Mouse (Mus musculus) C2C12 (cell line): ENCODE measurements around the gene Emp3.

Experiments used
- CEBPB ChIP-seq: IDR thresholded peaks from one replicate; pipeline ENCODE4 v1.6.1; 2011; ENCODE audit warnings: low read depth, mild to moderate bottlenecking, control low read depth, moderate library complexity
- CTCF ChIP-seq: IDR thresholded peaks from one replicate; pipeline ENCODE4 v1.5.1; 2011; ENCODE audit not compliant: control insufficient read depth, insufficient read depth, insufficient read length
- FOSL1 ChIP-seq: IDR thresholded peaks from one replicate; pipeline ENCODE4 v1.8.0; 2011; ENCODE audit warnings: mild to moderate bottlenecking, low read length; ENCODE audit not compliant: poor library complexity, insufficient read depth, severe bottlenecking
- MAX ChIP-seq: IDR thresholded peaks from one replicate; pipeline ENCODE4 v1.6.1; 2011; ENCODE audit warnings: mild to moderate bottlenecking, control low read depth
- MYOD1 ChIP-seq: IDR thresholded peaks from one replicate; pipeline ENCODE4 v1.6.1; 2011; ENCODE audit warnings: low read depth; ENCODE audit not compliant: control insufficient read depth, insufficient read length
- MYOG ChIP-seq: IDR thresholded peaks from one replicate; pipeline ENCODE4 v1.6.1; 2011; ENCODE audit not compliant: control insufficient read depth, insufficient read length; ENCODE audit errors: extremely low read depth
- USF1 ChIP-seq: IDR thresholded peaks from one replicate; pipeline ENCODE4 v1.6.1; 2011; ENCODE audit warnings: low read depth, mild to moderate bottlenecking, control low read depth, moderate library complexity

GRCm38 (mm10) chr7:45941986-45942385, 20.8 kb upstream of the Emp3 start:
- TF ChIP-seq MAX (no peak), CTCF (no peak), MYOD1 (no peak), MYOG (no peak), CEBPB (no peak), USF1 (no peak), FOSL1 (no peak)
